Mouse (Mus musculus) myocyte (in vitro differentiated cells): ENCODE results near the gene Rnf32.

Experiments
- CEBPB ChIP-seq: IDR thresholded peaks from 2 replicates; pipeline ENCODE4 v1.6.1; 2011; ENCODE audit warnings: mild to moderate bottlenecking, moderate library complexity; ENCODE audit not compliant: poor library complexity, insufficient read depth, severe bottlenecking
- E2F4 ChIP-seq: IDR thresholded peaks from one replicate; pipeline ENCODE4 v1.6.1; 2011; ENCODE audit warnings: mild to moderate bottlenecking, control low read depth, moderate library complexity; ENCODE audit not compliant: insufficient read depth
- MAX ChIP-seq: IDR thresholded peaks from one replicate; pipeline ENCODE4 v1.6.1; 2011; ENCODE audit warnings: low read depth, mild to moderate bottlenecking, control low read depth
- MYOD1 ChIP-seq, 3 experiments: IDR thresholded peaks; one replicate each; pipeline ENCODE4 v1.6.1; 2011; ENCODE audit warnings: control low read depth in 2 of 3, low read depth in 2 of 3, mild to moderate bottlenecking in 2 of 3, moderate library complexity in 1 of 3; ENCODE audit not compliant: insufficient read length in 2 of 3, control insufficient read depth in 1 of 3
- MYOG ChIP-seq, 3 experiments: IDR thresholded peaks; one replicate each; pipeline ENCODE4 v1.6.1; 2011; ENCODE audit warnings: control low read depth in 2 of 3, low read depth in 2 of 3, mild to moderate bottlenecking in 2 of 3; ENCODE audit not compliant: insufficient read length in 2 of 3, control insufficient read depth in 1 of 3, insufficient read depth in 1 of 3
- POLR2A ChIP-seq: IDR thresholded peaks from one replicate; pipeline ENCODE4 v1.6.1; 2011; ENCODE audit warnings: low read depth, mild to moderate bottlenecking, control low read depth, moderate library complexity; ENCODE audit not compliant: insufficient read length
- POLR2AphosphoS2 ChIP-seq: IDR thresholded peaks from one replicate; pipeline ENCODE4 v1.6.1; 2011; ENCODE audit warnings: low read depth, control low read depth; ENCODE audit not compliant: insufficient read length
- REST ChIP-seq: IDR thresholded peaks from one replicate; pipeline ENCODE4 v1.6.1; 2011; ENCODE audit warnings: mild to moderate bottlenecking, control low read depth, moderate library complexity; ENCODE audit not compliant: insufficient read depth, insufficient read length
- SRF ChIP-seq: IDR thresholded peaks from one replicate; pipeline ENCODE4 v1.6.1; 2011; ENCODE audit warnings: low read depth; ENCODE audit not compliant: control insufficient read depth, insufficient read length
- TCF3 ChIP-seq: IDR thresholded peaks from one replicate; pipeline ENCODE4 v1.6.1; 2011; ENCODE audit warnings: low read depth, control low read depth; ENCODE audit not compliant: insufficient read length
- USF1 ChIP-seq: IDR thresholded peaks from one replicate; pipeline ENCODE4 v1.6.1; 2011; ENCODE audit warnings: low read depth, mild to moderate bottlenecking, control low read depth, moderate library complexity

- no peak for TF ChIP-seq USF1
- TF ChIP-seq POLR2A: no peak
- TF ChIP-seq E2F4: no peak
- no peak for TF ChIP-seq MYOD1 (IDR thresholded peaks at IDR 0.05; ENCODE audit: control insufficient read depth in 1 of 3, insufficient read length in 2 of 3, low read depth in 2 of 3)
- no peak for TF ChIP-seq MAX
- TF ChIP-seq POLR2AphosphoS2: no peak
- TF ChIP-seq SRF: no peak
- no peak for TF ChIP-seq CEBPB
- no peak for TF ChIP-seq TCF3
- no peak for TF ChIP-seq MYOG (IDR thresholded peaks at IDR 0.05; ENCODE audit: control insufficient read depth in 1 of 3, insufficient read depth in 1 of 3, insufficient read length in 2 of 3, low read depth in 2 of 3)
- no peak for TF ChIP-seq REST
These were observed 592 bp upstream of the Rnf32 start for GRCm38 (mm10) chr5:29195231-29195569.
